Mouse (Mus musculus): ENCODE data around the gene Phf23. TPM values are rescaled to one million over a fixed set of nuclear protein-coding genes. Genes with fewer than 3 reads are reported as not detected.
"Not testable (repeated sequence)": the region's sequence is repeated elsewhere in the genome, so short reads cannot be mapped to it uniquely, and the experiment has no call there.

The Phf23 gene
- polyA plus RNA-seq, 1 experiment, result 93.4 TPM

DNA sequence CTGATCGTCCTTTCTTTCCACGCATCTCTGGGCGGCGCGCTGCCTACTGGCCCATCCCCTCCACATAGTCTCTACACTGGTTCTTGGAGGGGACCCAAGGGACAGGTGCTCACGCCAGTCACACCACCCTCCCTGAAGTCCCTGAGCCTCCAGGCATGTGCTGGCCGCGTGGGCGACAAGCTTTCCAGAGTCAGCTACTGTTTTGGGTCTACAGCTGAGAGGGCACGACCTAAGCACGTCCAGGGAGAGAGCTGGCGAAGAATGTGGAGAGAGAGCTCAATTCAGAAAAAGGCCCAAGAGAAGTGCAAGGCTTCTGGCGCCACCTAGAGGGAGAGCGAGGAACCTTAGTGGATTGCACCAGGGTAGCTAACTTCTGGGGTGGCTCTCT, 46.8 kb upstream of the Phf23 start:
- H3K4me3 ChIP-seq (ENCODE audit: insufficient read depth, poor library complexity, severe bottlenecking), result no peak overlapping the region
- H3ac ChIP-seq (ENCODE audit: control insufficient read depth, insufficient read length, low read depth), result peak overlapping the region; percentile 21
- H3K79me2 ChIP-seq (ENCODE audit: control insufficient read depth, insufficient read depth), result no peaks in the 10 kb centered on the region
- H3K27me3 ChIP-seq (ENCODE audit: control insufficient read depth, insufficient read depth, insufficient read length), result no peaks in the 10 kb centered on the region
- H3K36me3 ChIP-seq (ENCODE audit: control insufficient read depth, insufficient read depth), result no peaks in the 10 kb centered on the region
- TF ChIP-seq MYOD1 (IDR thresholded peaks at IDR 0.05; ENCODE audit: control insufficient read depth, insufficient read length, low read depth), result peak; percentile 67
- TF ChIP-seq CEBPB (IDR thresholded peaks at IDR 0.05; ENCODE audit: low read depth), result no peak
- no peak for TF ChIP-seq FOSL1 (IDR thresholded peaks at IDR 0.05; ENCODE audit: insufficient read depth, low read length, poor library complexity, severe bottlenecking)
- no peak for TF ChIP-seq MYOG (IDR thresholded peaks at IDR 0.05; ENCODE audit: control insufficient read depth, extremely low read depth, insufficient read length)
- peak; percentile 65 for TF ChIP-seq CTCF (IDR thresholded peaks at IDR 0.05; ENCODE audit: control insufficient read depth, insufficient read depth, insufficient read length)
- TF ChIP-seq USF1 (IDR thresholded peaks at IDR 0.05; ENCODE audit: low read depth), result no peak
- TF ChIP-seq MAX (IDR thresholded peaks at IDR 0.05), result no peak
- no peaks in the 10 kb centered on the region for H3K79me3 ChIP-seq (ENCODE audit: low read depth)

DNA sequence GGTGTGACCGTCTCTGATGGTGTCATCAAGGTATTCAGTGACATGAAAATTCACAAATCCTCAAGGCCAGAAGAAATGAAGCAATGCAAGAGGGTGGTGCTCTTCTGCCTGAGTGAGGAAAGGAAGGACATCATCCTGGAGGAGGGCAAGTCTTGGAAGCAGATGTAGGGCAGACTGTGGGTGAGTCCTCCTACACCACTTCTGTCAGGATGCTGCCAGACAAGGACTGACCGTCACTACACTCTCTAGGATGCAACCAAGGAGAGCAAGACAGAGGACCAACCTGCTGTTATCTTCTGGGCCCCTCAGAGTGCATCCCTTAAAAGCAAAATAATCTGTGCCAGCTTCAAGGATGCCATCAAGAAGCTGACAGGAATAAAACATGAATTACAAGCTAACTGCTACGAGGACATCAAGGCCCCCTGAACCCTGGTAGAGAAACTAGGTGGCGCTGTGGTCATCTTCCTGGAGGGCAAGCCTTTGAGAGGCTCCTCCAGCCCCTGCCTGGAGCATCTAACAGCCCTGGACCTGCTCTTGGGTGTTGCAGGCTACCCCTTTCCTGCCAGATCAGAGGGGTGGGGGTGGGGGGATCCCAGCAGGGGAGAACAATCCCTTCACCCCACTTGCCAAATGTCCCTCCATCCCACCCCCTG, 44.6 kb upstream of the Phf23 start:
- Histone ChIP-seq H3ac (ENCODE audit: control insufficient read depth, insufficient read length, low read depth) (peak overlapping the region; percentile 18), H3K79me3 (ENCODE audit: low read depth) (no peaks in the 10 kb centered on the region), H3K4me3 (ENCODE audit: insufficient read depth, poor library complexity, severe bottlenecking) (no peak overlapping the region), H3K36me3 (ENCODE audit: control insufficient read depth, insufficient read depth) (no peaks in the 10 kb centered on the region), H3K27me3 (ENCODE audit: control insufficient read depth, insufficient read depth, insufficient read length) (no peaks in the 10 kb centered on the region), H3K79me2 (ENCODE audit: control insufficient read depth, insufficient read depth) (no peaks in the 10 kb centered on the region)
- TF ChIP-seq MYOD1 (IDR thresholded peaks at IDR 0.05; ENCODE audit: control insufficient read depth, insufficient read length, low read depth), result no peak
- no peak for TF ChIP-seq FOSL1 (IDR thresholded peaks at IDR 0.05; ENCODE audit: insufficient read depth, low read length, poor library complexity, severe bottlenecking)
- no peak for TF ChIP-seq USF1 (IDR thresholded peaks at IDR 0.05; ENCODE audit: low read depth)
- TF ChIP-seq CTCF (IDR thresholded peaks at IDR 0.05; ENCODE audit: control insufficient read depth, insufficient read depth, insufficient read length), result peak; percentile 2
- no peak for TF ChIP-seq MAX (IDR thresholded peaks at IDR 0.05)

DNA sequence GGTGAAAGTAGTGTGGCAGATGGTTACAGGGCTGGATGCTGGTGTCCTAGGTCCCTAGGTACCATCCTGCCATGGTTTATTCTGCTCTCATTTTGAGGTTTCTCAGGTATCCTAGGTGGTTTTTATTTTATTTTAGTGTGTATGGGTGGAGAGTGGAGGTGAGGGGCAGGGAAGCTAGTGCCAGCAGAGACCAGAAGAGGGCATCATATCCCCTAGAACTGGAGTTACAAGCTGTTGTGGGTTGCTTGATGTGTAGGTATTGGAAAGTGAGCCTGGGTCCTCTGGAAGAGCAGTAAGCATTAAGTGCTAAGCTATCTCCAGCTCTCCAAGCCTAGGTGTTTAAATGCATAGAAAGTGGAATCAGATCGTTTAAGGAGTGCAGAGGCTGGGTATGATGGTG, 43.3 kb upstream of the Phf23 start:
- Histone ChIP-seq H3ac (ENCODE audit: control insufficient read depth, insufficient read length, low read depth) (no peak overlapping the region), H3K79me2 (ENCODE audit: control insufficient read depth, insufficient read depth) (no peaks in the 10 kb centered on the region), H3K27me3 (ENCODE audit: control insufficient read depth, insufficient read depth, insufficient read length) (no peaks in the 10 kb centered on the region), H3K79me3 (ENCODE audit: low read depth) (no peaks in the 10 kb centered on the region), H3K4me3 (ENCODE audit: insufficient read depth, poor library complexity, severe bottlenecking) (no peak overlapping the region), H3K36me3 (ENCODE audit: control insufficient read depth, insufficient read depth) (no peaks in the 10 kb centered on the region)
- no peak for TF ChIP-seq MAX (IDR thresholded peaks at IDR 0.05)
- no peak for TF ChIP-seq USF1 (IDR thresholded peaks at IDR 0.05; ENCODE audit: low read depth)
- no peak for TF ChIP-seq CEBPB (IDR thresholded peaks at IDR 0.05; ENCODE audit: low read depth)
- TF ChIP-seq MYOG (IDR thresholded peaks at IDR 0.05; ENCODE audit: control insufficient read depth, extremely low read depth, insufficient read length), result no peak
- no peak for TF ChIP-seq MYOD1 (IDR thresholded peaks at IDR 0.05; ENCODE audit: control insufficient read depth, insufficient read length, low read depth)
- no peak for TF ChIP-seq CTCF (IDR thresholded peaks at IDR 0.05; ENCODE audit: control insufficient read depth, insufficient read depth, insufficient read length)
- no peak for TF ChIP-seq FOSL1 (IDR thresholded peaks at IDR 0.05; ENCODE audit: insufficient read depth, low read length, poor library complexity, severe bottlenecking)

DNA sequence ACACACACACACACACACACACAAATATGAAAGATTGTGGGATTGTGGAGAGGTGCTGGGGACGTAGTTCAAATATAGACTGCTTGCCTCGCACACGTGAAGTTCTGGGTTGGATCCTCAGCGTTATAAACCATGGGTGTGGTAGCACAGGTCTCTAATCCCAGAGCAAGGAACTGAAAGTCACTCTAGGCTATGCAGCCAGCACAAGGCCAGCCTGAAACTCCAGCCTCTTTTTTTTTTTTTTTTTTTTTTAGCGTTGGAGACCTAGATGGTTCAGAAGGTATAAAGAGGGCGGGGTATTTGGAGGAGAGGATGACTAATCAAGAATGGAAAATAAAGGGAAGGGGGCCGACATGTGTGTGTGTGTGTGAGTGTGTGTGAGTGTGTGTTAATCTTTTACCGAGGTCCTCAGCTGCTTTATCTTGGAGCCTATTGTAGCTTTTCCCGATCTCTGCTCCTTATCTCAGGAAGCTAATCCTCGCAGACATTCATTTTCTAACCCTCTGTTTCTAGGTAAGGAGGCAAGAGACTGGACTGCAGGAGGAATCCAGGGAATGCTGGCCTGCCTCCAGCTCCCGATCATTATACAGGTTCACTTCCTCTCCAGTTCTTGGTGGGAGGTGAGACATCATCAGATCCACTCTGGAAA, 42.2 kb upstream of the Phf23 start:
- Histone ChIP-seq H3K36me3 (ENCODE audit: control insufficient read depth, insufficient read depth) (no peaks in the 10 kb centered on the region), H3ac (ENCODE audit: control insufficient read depth, insufficient read length, low read depth) (no peak overlapping the region), H3K4me3 (ENCODE audit: insufficient read depth, poor library complexity, severe bottlenecking) (no peak overlapping the region), H3K27me3 (ENCODE audit: control insufficient read depth, insufficient read depth, insufficient read length) (no peaks in the 10 kb centered on the region), H3K79me2 (ENCODE audit: control insufficient read depth, insufficient read depth) (no peaks in the 10 kb centered on the region), H3K79me3 (ENCODE audit: low read depth) (no peaks in the 10 kb centered on the region)
- TF ChIP-seq CTCF (IDR thresholded peaks at IDR 0.05; ENCODE audit: control insufficient read depth, insufficient read depth, insufficient read length), result no peak
- TF ChIP-seq MAX (IDR thresholded peaks at IDR 0.05), result no peak
- TF ChIP-seq FOSL1 (IDR thresholded peaks at IDR 0.05; ENCODE audit: insufficient read depth, low read length, poor library complexity, severe bottlenecking), result no peak

DNA sequence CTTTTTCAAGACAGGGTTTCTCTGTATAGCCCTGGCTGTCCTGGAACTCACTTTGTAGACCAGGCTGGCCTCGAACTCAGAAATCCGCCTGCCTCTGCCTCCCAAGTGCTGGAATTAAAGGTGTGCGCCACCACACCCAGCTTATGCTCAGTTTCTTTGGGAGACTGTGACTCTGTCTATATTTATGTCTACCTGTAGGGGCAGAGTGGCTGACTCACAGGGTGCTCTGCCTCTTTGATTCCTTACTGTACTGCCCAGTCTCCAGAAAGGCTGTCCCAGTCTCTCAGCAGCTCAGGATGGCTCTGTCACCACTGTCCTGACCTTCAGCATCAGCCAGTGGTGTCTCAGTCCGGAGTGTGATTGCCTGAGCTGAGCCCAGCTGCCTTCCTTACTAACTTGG, 40.0 kb upstream of the Phf23 start:
- not testable (repeated sequence) for H3K4me3 ChIP-seq (ENCODE audit: insufficient read depth, poor library complexity, severe bottlenecking); H3K27me3 ChIP-seq (ENCODE audit: control insufficient read depth, insufficient read depth, insufficient read length); H3K79me2 ChIP-seq (ENCODE audit: control insufficient read depth, insufficient read depth)

DNA sequence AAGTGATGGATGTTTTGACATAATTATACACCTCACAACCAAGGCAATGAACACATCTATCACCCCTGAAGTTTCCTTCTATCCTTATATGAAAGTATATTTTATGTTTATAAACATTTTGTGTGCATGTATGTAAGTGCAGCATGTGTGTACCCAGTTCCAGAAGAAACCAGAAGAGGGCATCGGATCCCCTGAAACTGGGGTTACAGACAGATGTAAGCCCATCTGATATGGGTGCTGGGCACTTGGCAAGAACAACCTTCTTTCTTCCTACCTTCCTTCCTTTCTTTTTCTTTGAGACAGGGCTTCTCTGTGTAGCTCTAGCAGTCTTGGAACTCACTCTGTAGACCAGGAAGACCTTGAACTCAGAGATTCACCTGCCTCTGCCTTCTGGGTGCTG, 39.4 kb upstream of the Phf23 start:
- H3K79me3 ChIP-seq (ENCODE audit: low read depth), result no peaks in the 10 kb centered on the region
- no peak for TF ChIP-seq CTCF (IDR thresholded peaks at IDR 0.05; ENCODE audit: control insufficient read depth, insufficient read depth, insufficient read length)
- H3K36me3 ChIP-seq (ENCODE audit: control insufficient read depth, insufficient read depth), result no peaks in the 10 kb centered on the region
- H3ac ChIP-seq (ENCODE audit: control insufficient read depth, insufficient read length, low read depth), result no peak overlapping the region
- H3K27me3 ChIP-seq (ENCODE audit: control insufficient read depth, insufficient read depth, insufficient read length), result no peaks in the 10 kb centered on the region
- H3K79me2 ChIP-seq (ENCODE audit: control insufficient read depth, insufficient read depth), result no peaks in the 10 kb centered on the region
- H3K4me3 ChIP-seq (ENCODE audit: insufficient read depth, poor library complexity, severe bottlenecking), result no peak overlapping the region

More for the DNA sequence above, 40.0 kb upstream of the Phf23 start:
- H3ac ChIP-seq (ENCODE audit: control insufficient read depth, insufficient read length, low read depth); H3K79me3 ChIP-seq (ENCODE audit: low read depth); H3K36me3 ChIP-seq (ENCODE audit: control insufficient read depth, insufficient read depth): not testable (repeated sequence)
